Mouse (Mus musculus): ENCODE results near the gene Aff2.

The Aff2 gene

GRCm38 (mm10) chrX:69360238-69361054 is at the start of gene Aff2:
TSS of gene Aff2 (plus strand) at chrX:69360294.
- Histone ChIP-seq H3K27me3 (ENCODE audit: control insufficient read depth, insufficient read depth, low read length, poor library complexity, severe bottlenecking) (no peaks in the 10 kb centered on the region), H3K36me3 (ENCODE audit: control insufficient read depth, insufficient read depth, low read length, poor library complexity, severe bottlenecking) (no peaks in the 10 kb centered on the region)
- DNase-seq (ENCODE audit: low read depth, low spot score): no peak

- no peak for DNase-seq (ENCODE audit: low read depth, low spot score)
- no peaks in the 10 kb centered on the region for H3K36me3 ChIP-seq (ENCODE audit: control insufficient read depth, insufficient read depth, low read length, poor library complexity, severe bottlenecking)
- H3K27me3 ChIP-seq (ENCODE audit: control insufficient read depth, insufficient read depth, low read length, poor library complexity, severe bottlenecking): no peaks in the 10 kb centered on the region
Measured at GRCm38 (mm10) chrX:69337296-69337695, 22.8 kb upstream of the Aff2 start.

GRCm38 (mm10) chrX:69355621-69356020 is 4.5 kb upstream of the Aff2 start:
- H3K36me3 ChIP-seq (ENCODE audit: control insufficient read depth, insufficient read depth, low read length, poor library complexity, severe bottlenecking): no peaks in the 10 kb centered on the region
- DNase-seq (ENCODE audit: low read depth, low spot score): no peak
- no peaks in the 10 kb centered on the region for H3K27me3 ChIP-seq (ENCODE audit: control insufficient read depth, insufficient read depth, low read length, poor library complexity, severe bottlenecking)

GRCm38 (mm10) chrX:69359360-69359759 is 734 bp upstream of the Aff2 start:
- Histone ChIP-seq H3K27me3 (ENCODE audit: control insufficient read depth, insufficient read depth, low read length, poor library complexity, severe bottlenecking) (no peaks in the 10 kb centered on the region), H3K36me3 (ENCODE audit: control insufficient read depth, insufficient read depth, low read length, poor library complexity, severe bottlenecking) (no peaks in the 10 kb centered on the region)
- DNase-seq (ENCODE audit: low read depth, low spot score): no peak

GRCm38 (mm10) chrX:69359885-69360237 is 233 bp upstream of the Aff2 start:
- Histone ChIP-seq H3K27me3 (ENCODE audit: control insufficient read depth, insufficient read depth, low read length, poor library complexity, severe bottlenecking) (no peaks in the 10 kb centered on the region), H3K36me3 (ENCODE audit: control insufficient read depth, insufficient read depth, low read length, poor library complexity, severe bottlenecking) (no peaks in the 10 kb centered on the region)
- no peak for DNase-seq (ENCODE audit: low read depth, low spot score)

DNA sequence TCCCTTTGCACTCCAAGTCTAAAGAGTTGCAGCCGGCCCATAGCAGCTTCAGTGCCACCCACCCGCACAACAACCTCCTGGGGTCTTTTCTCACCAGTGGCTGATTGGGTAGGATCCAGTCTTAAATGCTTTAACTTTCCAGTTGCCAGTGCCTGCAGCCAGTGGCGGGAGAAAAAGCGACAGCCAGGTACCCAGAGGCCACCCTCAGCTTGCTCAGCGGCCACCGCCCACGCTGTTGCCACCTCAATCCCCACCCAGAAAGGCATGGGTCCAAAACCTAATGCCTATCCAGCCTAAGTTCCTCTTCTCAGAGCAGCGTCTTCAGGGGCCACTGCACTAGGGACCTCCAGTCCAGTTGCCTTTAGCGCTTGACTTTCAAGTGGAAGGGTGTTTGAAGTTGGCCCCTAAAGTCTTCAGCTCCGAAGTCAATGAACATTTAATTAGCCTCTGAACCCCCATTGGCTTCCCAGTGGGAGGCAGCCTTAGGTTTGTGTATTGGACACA is 1.0 kb downstream of the Aff2 start:
- no peak for DNase-seq (ENCODE audit: low read depth, low spot score)
- H3K36me3 ChIP-seq (ENCODE audit: control insufficient read depth, insufficient read depth, low read length, poor library complexity, severe bottlenecking): no peaks in the 10 kb centered on the region
- no peaks in the 10 kb centered on the region for H3K27me3 ChIP-seq (ENCODE audit: control insufficient read depth, insufficient read depth, low read length, poor library complexity, severe bottlenecking)

DNA sequence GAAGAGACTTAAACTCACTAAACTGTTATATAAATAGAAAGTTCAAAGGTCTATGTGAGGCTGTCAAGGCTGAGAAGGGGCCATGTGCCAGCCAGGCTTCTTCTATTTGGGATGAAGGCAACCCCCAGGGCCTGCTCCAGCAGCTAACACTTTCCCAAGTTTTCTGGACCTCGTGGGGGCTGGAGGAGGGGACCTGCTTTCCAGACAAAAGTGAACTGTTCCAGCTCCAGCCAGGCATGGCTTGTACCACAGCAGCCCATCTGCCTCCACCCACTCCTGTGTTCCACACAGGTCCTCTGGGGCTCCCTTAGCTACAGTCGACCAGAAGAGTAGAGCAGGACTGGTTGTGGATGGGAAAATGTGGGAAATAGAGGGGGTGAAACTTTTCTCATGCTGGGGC is 4.1 kb downstream of the Aff2 start:
- Histone ChIP-seq H3K27me3 (ENCODE audit: control insufficient read depth, insufficient read depth, low read length, poor library complexity, severe bottlenecking) (no peaks in the 10 kb centered on the region), H3K36me3 (ENCODE audit: control insufficient read depth, insufficient read depth, low read length, poor library complexity, severe bottlenecking) (no peaks in the 10 kb centered on the region)
- no peak for DNase-seq (ENCODE audit: low read depth, low spot score)

- Histone ChIP-seq H3K27me3 (ENCODE audit: control insufficient read depth, insufficient read depth, low read length, poor library complexity, severe bottlenecking) (no peaks in the 10 kb centered on the region), H3K36me3 (ENCODE audit: control insufficient read depth, insufficient read depth, low read length, poor library complexity, severe bottlenecking) (no peaks in the 10 kb centered on the region)
- no peak for DNase-seq (ENCODE audit: low read depth, low spot score)
Measured at GRCm38 (mm10) chrX:69373341-69373740, 13.2 kb downstream of the Aff2 start.

- no peaks in the 10 kb centered on the region for H3K36me3 ChIP-seq (ENCODE audit: control insufficient read depth, insufficient read depth, low read length, poor library complexity, severe bottlenecking)
- H3K27me3 ChIP-seq (ENCODE audit: control insufficient read depth, insufficient read depth, low read length, poor library complexity, severe bottlenecking): no peaks in the 10 kb centered on the region
- DNase-seq (ENCODE audit: low read depth, low spot score): no peak
Measured at GRCm38 (mm10) chrX:69389738-69390137, 29.6 kb downstream of the Aff2 start.

DNA sequence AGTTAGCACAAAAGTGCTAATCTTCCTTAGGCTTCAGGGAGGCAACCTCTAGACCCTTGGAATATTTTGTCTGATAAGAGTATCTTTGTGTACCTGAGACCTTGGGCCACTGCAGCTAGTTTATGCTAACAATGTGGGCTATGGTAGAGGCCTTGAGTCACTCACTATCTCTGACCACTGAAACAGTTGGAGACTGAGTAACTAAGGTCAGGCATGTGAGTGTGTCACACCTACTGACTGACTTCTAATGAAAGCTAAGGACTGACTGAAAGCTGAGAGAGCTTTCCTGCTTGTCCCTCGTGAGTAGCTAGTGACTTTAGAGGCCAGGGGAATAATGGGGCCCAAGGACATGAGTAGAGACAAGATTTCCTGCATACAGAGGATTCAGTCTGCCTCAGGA is 54.9 kb downstream of the Aff2 start:
- no peaks in the 10 kb centered on the region for H3K36me3 ChIP-seq (ENCODE audit: control insufficient read depth, insufficient read depth, low read length, poor library complexity, severe bottlenecking)
- DNase-seq (ENCODE audit: low read depth, low spot score): no peak
- no peaks in the 10 kb centered on the region for H3K27me3 ChIP-seq (ENCODE audit: control insufficient read depth, insufficient read depth, low read length, poor library complexity, severe bottlenecking)

GRCm38 (mm10) chrX:69438422-69438821 is 78.3 kb downstream of the Aff2 start:
- no peaks in the 10 kb centered on the region for H3K27me3 ChIP-seq (ENCODE audit: control insufficient read depth, insufficient read depth, low read length, poor library complexity, severe bottlenecking)
- no peaks in the 10 kb centered on the region for H3K36me3 ChIP-seq (ENCODE audit: control insufficient read depth, insufficient read depth, low read length, poor library complexity, severe bottlenecking)
- DNase-seq (ENCODE audit: low read depth, low spot score): no peak

DNA sequence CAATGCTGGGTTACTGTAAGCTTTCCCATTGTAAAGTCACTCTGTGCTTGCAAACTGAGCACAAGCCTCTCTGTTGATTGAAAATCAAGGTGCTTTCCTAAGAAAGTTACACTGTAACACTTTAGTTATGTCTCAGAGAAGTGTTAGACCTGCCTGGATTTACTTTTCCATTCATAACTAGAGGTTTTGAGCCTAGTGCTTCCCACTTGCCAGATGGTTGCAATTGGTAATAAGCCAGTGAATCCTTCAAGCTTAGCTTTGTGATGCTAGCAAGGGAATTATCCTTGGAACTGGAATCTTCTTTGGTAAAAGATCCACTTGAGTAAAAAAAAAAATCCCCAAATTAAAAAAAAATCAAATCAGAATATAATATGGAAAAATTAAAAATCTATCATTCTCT is 81.8 kb downstream of the Aff2 start:
- H3K27me3 ChIP-seq (ENCODE audit: control insufficient read depth, insufficient read depth, low read length, poor library complexity, severe bottlenecking): no peaks in the 10 kb centered on the region
- no peaks in the 10 kb centered on the region for H3K36me3 ChIP-seq (ENCODE audit: control insufficient read depth, insufficient read depth, low read length, poor library complexity, severe bottlenecking)
- DNase-seq (ENCODE audit: low read depth, low spot score): no peak

DNA sequence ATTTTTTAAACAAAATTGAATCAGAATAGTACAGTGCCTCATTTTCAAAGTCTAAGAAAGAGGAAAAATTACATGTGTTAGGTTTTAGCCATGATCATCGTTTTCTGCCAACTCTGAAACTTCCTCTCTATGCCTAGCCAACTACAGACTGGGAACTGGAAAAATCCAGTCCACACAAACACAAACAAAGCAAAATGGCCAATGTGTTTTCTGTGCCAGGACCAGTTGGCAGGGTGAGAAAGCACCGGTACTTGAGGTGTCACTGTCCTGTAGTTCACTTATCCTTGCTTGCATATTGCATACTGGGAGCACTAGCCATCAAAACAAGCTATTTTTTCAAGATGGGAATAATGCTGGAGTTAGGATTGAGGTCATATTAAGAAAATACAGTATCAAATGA is 100.8 kb downstream of the Aff2 start:
- no peaks in the 10 kb centered on the region for H3K36me3 ChIP-seq (ENCODE audit: control insufficient read depth, insufficient read depth, low read length, poor library complexity, severe bottlenecking)
- no peaks in the 10 kb centered on the region for H3K27me3 ChIP-seq (ENCODE audit: control insufficient read depth, insufficient read depth, low read length, poor library complexity, severe bottlenecking)
- no peak for DNase-seq (ENCODE audit: low read depth, low spot score)

DNA sequence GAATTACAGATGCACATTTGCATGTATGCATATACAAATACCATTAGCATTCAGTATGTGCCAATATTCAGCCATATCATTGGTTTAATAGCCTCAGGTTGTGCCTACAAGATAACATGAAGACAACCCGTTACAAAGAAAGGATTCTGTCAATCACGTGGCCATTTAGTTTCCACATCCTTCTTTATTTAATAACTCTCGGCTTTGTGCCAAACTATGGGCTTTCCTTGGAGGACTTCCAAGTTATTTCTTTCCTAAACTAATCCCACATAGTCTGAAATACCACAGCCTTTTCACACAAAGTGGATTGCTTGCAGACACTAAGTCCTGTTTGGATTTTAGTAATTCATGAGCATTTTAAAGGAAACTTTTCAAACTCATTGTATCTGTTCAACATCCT is 142.0 kb downstream of the Aff2 start:
- no peak for DNase-seq (ENCODE audit: low read depth, low spot score)
- no peaks in the 10 kb centered on the region for H3K27me3 ChIP-seq (ENCODE audit: control insufficient read depth, insufficient read depth, low read length, poor library complexity, severe bottlenecking)
- H3K36me3 ChIP-seq (ENCODE audit: control insufficient read depth, insufficient read depth, low read length, poor library complexity, severe bottlenecking): no peaks in the 10 kb centered on the region

DNA sequence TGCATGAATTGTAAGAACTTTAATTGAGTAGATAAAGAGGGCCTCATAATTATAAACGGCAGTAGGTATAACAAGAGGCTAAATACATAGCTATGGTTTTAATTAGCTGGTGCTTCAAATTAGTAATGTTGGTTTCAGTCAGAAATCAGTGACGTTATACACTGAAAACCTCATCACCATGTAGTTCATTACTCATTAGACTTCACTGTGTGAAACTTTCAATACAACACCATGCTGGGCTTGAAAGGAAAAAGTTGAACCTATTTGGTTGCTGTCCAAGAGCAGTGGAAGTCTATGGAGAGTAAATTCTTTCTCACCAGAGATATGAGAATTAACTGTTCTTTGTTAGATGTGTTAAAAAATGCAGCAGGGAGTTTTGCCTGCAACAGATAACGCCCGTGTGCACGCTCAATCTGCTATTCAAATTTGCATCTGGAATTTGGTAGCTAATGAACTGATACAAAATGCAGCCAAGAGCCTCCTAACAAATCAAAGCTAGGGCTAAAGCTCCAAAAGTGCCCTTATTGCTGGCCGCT is 158.0 kb downstream of the Aff2 start:
- no peak for DNase-seq (ENCODE audit: low read depth, low spot score)
- Histone ChIP-seq H3K36me3 (ENCODE audit: control insufficient read depth, insufficient read depth, low read length, poor library complexity, severe bottlenecking) (no peaks in the 10 kb centered on the region), H3K27me3 (ENCODE audit: control insufficient read depth, insufficient read depth, low read length, poor library complexity, severe bottlenecking) (no peaks in the 10 kb centered on the region)

GRCm38 (mm10) chrX:69540811-69541210 is 180.7 kb downstream of the Aff2 start:
- no peak for DNase-seq (ENCODE audit: low read depth, low spot score)
- Histone ChIP-seq H3K36me3 (ENCODE audit: control insufficient read depth, insufficient read depth, low read length, poor library complexity, severe bottlenecking) (no peaks in the 10 kb centered on the region), H3K27me3 (ENCODE audit: control insufficient read depth, insufficient read depth, low read length, poor library complexity, severe bottlenecking) (no peaks in the 10 kb centered on the region)
